Mouse (Mus musculus): Measurements from ENCODE around the gene Tcf7.

Tcf7 gene

DNA sequence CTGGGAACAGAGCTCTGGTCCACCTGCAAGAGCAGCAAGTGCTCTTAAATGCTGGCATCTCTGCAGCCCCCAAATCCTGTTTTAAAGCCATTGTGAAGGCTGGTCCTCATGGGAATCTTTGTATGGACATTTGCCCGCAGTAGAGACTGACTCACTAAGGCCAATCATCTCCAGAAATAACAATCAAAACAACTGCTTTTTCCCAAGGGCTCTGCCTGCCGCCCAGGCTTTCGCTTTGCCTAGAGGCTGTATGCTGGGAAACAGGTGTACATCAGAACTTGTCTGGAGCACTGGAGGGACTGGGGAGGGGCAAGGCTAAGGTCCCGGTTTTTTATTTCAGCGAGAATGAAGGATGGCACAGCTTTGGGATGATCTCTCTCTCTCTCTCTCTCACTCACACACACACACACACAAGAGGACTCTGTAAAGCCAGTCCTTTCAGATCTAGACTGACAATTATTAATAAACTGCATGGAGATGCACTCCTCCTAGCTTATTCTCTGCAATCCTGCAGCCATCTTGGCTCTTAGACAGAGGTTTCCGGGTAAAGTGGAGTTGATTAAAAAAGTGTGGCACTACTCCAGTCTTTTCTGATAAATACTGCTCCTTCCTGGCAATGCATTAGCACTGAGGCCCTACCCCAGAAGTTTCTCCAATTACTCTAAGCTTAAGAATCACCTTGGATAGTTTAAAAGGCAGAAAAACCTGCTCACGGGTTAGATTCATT lies 53.9 kb downstream of the Tcf7 start:
- no peak for DNase-seq (ENCODE audit: low read depth)

GRCm38 (mm10) chr11:52227466-52228226 lies 55.2 kb downstream of the Tcf7 start:
- DNase-seq (ENCODE audit: low read depth): no peak

GRCm38 (mm10) chr11:52227053-52227452 lies 55.8 kb downstream of the Tcf7 start:
- DNase-seq (ENCODE audit: low read depth): no peak

DNA sequence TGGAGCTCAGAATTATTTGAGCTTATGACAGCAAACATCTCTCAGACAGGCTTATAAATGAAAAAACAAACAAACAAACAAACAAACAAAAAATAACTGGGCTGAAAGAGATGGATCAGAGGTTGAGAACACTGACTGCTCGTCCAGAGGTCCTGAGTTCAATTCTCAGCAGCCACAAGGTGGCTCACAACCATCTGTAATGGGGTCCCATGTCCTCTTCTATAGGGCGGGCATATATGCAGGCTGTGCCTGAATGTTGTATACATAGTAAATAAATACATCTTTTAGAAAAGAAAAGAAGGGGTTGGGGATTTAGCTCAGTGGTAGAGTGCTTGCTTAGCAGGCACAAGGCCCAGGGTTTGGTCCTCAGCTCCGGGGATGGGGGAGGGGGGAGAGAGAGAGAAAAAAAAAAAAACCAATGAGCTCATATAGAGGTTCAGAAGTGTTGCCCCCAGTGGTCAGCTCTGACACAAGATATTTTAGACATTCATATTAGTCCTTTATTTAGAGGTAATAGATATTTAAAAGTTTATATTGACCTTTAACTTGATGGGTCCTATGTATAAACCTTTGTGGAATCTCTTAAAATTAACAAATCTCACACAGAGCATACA lies 56.7 kb downstream of the Tcf7 start:
- no peak for DNase-seq (ENCODE audit: low read depth)

GRCm38 (mm10) chr11:52223968-52224682 lies 58.7 kb downstream of the Tcf7 start:
- DNase-seq (ENCODE audit: low read depth): peak; percentile 76

GRCm38 (mm10) chr11:52222891-52223290 lies 59.9 kb downstream of the Tcf7 start:
- peak; percentile 75 for DNase-seq (ENCODE audit: low read depth)

DNA sequence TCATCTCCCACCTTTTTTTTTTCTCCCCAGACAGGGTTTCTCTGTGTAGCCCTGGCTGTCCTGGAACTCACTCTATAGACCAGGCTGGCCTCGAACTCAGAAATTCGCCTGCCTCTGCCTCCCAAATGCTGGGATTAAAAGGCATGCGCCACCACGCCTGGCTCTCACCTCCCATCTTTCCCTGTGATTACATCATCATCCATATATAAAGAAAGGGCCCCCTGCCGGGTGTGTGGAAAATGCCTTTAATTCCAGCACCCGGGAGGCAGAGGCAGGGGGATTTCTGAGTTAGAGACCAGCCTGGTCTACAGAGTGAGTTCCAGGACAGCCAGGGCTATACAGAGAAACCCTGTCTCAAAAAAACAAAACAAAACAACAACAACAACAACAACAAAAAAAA lies 60.9 kb downstream of the Tcf7 start:
- DNase-seq (ENCODE audit: low read depth): peak; percentile 3

GRCm38 (mm10) chr11:52220282-52220681 lies 62.5 kb downstream of the Tcf7 start:
- peak; percentile 81 for DNase-seq (ENCODE audit: low read depth)

- DNase-seq (ENCODE audit: low read depth): no peak
Measured at GRCm38 (mm10) chr11:52213887-52214286, 68.9 kb downstream of the Tcf7 start, which contains the start of gene Olfr1371. Olfr1371 (minus strand) TSS chr11:52213987.

All from induced T-regulatory cell, adult 2 months (primary cell).